In the genomic region with DNA sequence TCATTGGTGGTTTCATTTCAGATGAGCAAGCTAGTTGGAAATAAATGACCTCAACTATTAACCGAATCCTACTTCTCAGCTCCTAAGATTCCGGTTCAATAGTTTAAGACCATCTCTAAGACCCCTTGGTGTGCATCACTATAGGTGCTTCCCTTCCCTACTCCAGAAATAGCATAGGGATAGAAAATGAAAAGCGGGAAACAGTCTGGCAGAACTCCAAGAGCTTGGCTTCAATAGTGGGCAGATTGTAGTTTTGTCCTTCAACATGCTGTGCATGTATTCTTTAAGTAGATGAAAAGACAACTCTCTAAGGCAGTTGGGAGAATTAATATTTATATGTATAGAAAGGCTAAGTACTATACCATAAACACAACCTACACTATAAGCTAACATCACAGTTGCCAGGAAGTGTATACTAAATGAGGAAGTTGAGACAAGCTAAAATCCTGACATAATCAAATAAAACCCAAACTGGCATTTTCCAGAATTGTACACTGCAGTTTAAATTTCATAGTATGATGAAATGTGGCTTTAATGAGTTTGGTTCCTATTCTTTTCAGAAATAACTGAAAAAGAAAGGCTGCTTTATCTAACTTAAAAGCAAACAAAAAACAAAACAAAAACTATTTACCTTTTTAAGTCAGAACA, we compare ENCODE assay signal across 17 mouse cellular contexts. TPM values are rescaled to one million over a fixed set of nuclear protein-coding genes. Genes with fewer than 3 reads are reported as not detected.
DNase-seq lines count a peak whose midpoint lies in the region; ATAC-seq lines count a peak whose summit lies in the region.
"Had no signal": no experiment of that assay in that cellular context is flagged by ENCODE, and none has a peak within 500 bp of the region (broad histone marks: within the 10 kb centered on the region; RNA-seq: fewer than 3 reads in every experiment).

No protein-coding gene starts in this region.

- no peak for ATAC-seq in hindbrain, embryonic 14.5 days (ENCODE audit: low FRiP score)
- no peak for ATAC-seq in hindbrain, embryonic 11.5 days (ENCODE audit: low FRiP score)
- no peak for ATAC-seq in neural tube, embryonic 13.5 days (ENCODE audit: low read depth)
- ATAC-seq: forebrain, postnatal 0 days had no signal

- no peaks in the 10 kb centered on the region for H3K36me3 ChIP-seq in hindbrain, embryonic 14.5 days (replicated peaks; ENCODE audit: control insufficient read depth, insufficient read depth)
- H3K36me3 ChIP-seq in hindbrain, embryonic 11.5 days (ENCODE audit: control insufficient read depth, insufficient read depth, low read length), result no peaks in the 10 kb centered on the region
- peaks cover 3% of the 10 kb centered on the region; the same call in 1 of the 2 replicates for H3K36me3 ChIP-seq in neural tube, embryonic 13.5 days
- H3K36me3 ChIP-seq: midbrain, embryonic 12.5 days; neural tube, embryonic 15.5 days; stomach, embryonic 15.5 days had no signal

- 57% methylated on average over 3 of the region's 3 CpGs for WGBS in hindbrain, embryonic 14.5 days
- 94% methylated on average over 3 of the region's 3 CpGs for WGBS in hindbrain, embryonic 11.5 days
- WGBS in neural tube, embryonic 13.5 days, result 67% methylated on average over 3 of the region's 3 CpGs

- H3K4me2 ChIP-seq in hindbrain, embryonic 14.5 days (replicated peaks), result no peak overlapping the region
- H3K4me2 ChIP-seq in hindbrain, embryonic 11.5 days (replicated peaks; ENCODE audit: low read depth, low read length), result no peak overlapping the region
- H3K4me2 ChIP-seq in neural tube, embryonic 13.5 days, result 0 out of 2 replicates have a peak overlapping the region, but pooled peaks have one; percentile 1
- H3K4me2 ChIP-seq: embryonic facial prominence, embryonic 13.5 days; midbrain, embryonic 12.5 days; neural tube, embryonic 15.5 days; stomach, embryonic 15.5 days had no signal

- no peak overlapping the region for H3K27ac ChIP-seq in hindbrain, embryonic 14.5 days
- H3K27ac ChIP-seq in hindbrain, embryonic 11.5 days (ENCODE audit: low read depth, low read length), result no peak overlapping the region
- 0 out of 2 replicates have a peak overlapping the region, but pooled peaks have one; percentile 23 for H3K27ac ChIP-seq in neural tube, embryonic 13.5 days (replicated peaks)
- H3K27ac ChIP-seq: embryonic facial prominence, embryonic 13.5 days; hindbrain, embryonic 10.5 days; left cerebral cortex, adult 2 months; midbrain, embryonic 12.5 days; stomach, embryonic 15.5 days had no signal

- DNase-seq in cerebellum, adult 11 months, result peak; percentile 24
- no peak for DNase-seq in cerebellum, postnatal 4 days (ENCODE audit: low spot score in 2 of 2)
- DNase-seq in hindbrain, embryonic 14.5 days (ENCODE audit: low spot score), result peak; percentile 32
- DNase-seq in hindbrain, embryonic 11.5 days (ENCODE audit: low spot score), result no peak
- DNase-seq in neural tube, embryonic 10.5 days (ENCODE audit: extremely low spot score, low spot score), result no peak
- no peak for DNase-seq in right cerebral cortex, adult 2 months (ENCODE audit: low spot score in 2 of 2)
- no peak for DNase-seq in left cerebral cortex, adult 18-20 months (ENCODE audit: low spot score in 2 of 2)
- DNase-seq: forebrain, postnatal 0 days; kidney, postnatal 10 days; right cerebral cortex, postnatal 14 days had no signal

- peaks cover 19% of the 10 kb centered on the region for H3K4me1 ChIP-seq in hindbrain, embryonic 14.5 days (replicated peaks; ENCODE audit: control insufficient read depth, insufficient read depth, low read length)
- no peaks in the 10 kb centered on the region for H3K4me1 ChIP-seq in hindbrain, embryonic 11.5 days (replicated peaks; ENCODE audit: control insufficient read depth, insufficient read depth, low read length)
- peaks cover 33% of the 10 kb centered on the region for H3K4me1 ChIP-seq in neural tube, embryonic 13.5 days (replicated peaks)

- no peaks in the 10 kb centered on the region for H3K27me3 ChIP-seq in hindbrain, embryonic 14.5 days (ENCODE audit: control insufficient read depth, insufficient read depth, low read length)
- no peaks in the 10 kb centered on the region for H3K27me3 ChIP-seq in hindbrain, embryonic 11.5 days (ENCODE audit: control insufficient read depth, insufficient read depth, low read length)
- H3K27me3 ChIP-seq in neural tube, embryonic 13.5 days, result no peaks in the 10 kb centered on the region
- H3K27me3 ChIP-seq: embryonic facial prominence, embryonic 13.5 days; midbrain, embryonic 12.5 days; neural tube, embryonic 15.5 days; stomach, embryonic 15.5 days had no signal

- no peak overlapping the region for H3K4me3 ChIP-seq in hindbrain, embryonic 14.5 days (replicated peaks; ENCODE audit: low read length)
- H3K4me3 ChIP-seq in hindbrain, embryonic 11.5 days (ENCODE audit: low read depth, low read length), result no peak overlapping the region
- no peak overlapping the region for H3K4me3 ChIP-seq in neural tube, embryonic 13.5 days
- H3K4me3 ChIP-seq: embryonic facial prominence, embryonic 13.5 days; hindbrain, embryonic 10.5 days; left cerebral cortex, adult 2 months; midbrain, embryonic 12.5 days; neural tube, embryonic 15.5 days; stomach, embryonic 15.5 days had no signal

- no peaks in the 10 kb centered on the region for H3K9me3 ChIP-seq in hindbrain, embryonic 14.5 days (ENCODE audit: control insufficient read depth, low read length)
- no peaks in the 10 kb centered on the region for H3K9me3 ChIP-seq in hindbrain, embryonic 11.5 days (ENCODE audit: control insufficient read depth, low read length)
- no peaks in the 10 kb centered on the region for H3K9me3 ChIP-seq in neural tube, embryonic 13.5 days
- H3K9me3 ChIP-seq: embryonic facial prominence, embryonic 13.5 days; hindbrain, embryonic 10.5 days; midbrain, embryonic 12.5 days; neural tube, embryonic 15.5 days; stomach, embryonic 15.5 days had no signal

- H3K9ac ChIP-seq in hindbrain, embryonic 14.5 days, result no peak overlapping the region
- no peak overlapping the region for H3K9ac ChIP-seq in hindbrain, embryonic 11.5 days (ENCODE audit: low read depth, low read length)
- H3K9ac ChIP-seq in neural tube, embryonic 13.5 days, result no peak overlapping the region
- H3K9ac ChIP-seq: embryonic facial prominence, embryonic 13.5 days; forebrain, postnatal 0 days; midbrain, embryonic 12.5 days; neural tube, embryonic 15.5 days; stomach, embryonic 15.5 days had no signal

RNA-seq across cellular contexts. Expression of a gene that starts 7.5 kb away (rescaled TPM):
- polyA plus RNA-seq in hindbrain, embryonic 14.5 days (2014; fragmentation: Nextera tagmentation; extraction: Ambion mirVana), result 226 and 247 TPM in 2 replicates
- polyA plus RNA-seq in hindbrain, embryonic 11.5 days (2014; fragmentation: Nextera tagmentation; extraction: Ambion mirVana), result 173 and 188 TPM in 2 replicates
- 140 and 158 TPM in 2 replicates for polyA plus RNA-seq in neural tube, embryonic 13.5 days (2015; fragmentation: Nextera tagmentation; extraction: Ambion mirVana)
- 100 to 1,000 TPM; 534 to 538 TPM for total RNA-seq in left cerebral cortex, adult 18-20 months (2021)

RNA-seq across cellular contexts. Expression of a gene that starts 57.6 kb away (rescaled TPM):
- 22.3 and 24.0 TPM in 2 replicates for polyA plus RNA-seq in hindbrain, embryonic 14.5 days (2014; fragmentation: Nextera tagmentation; extraction: Ambion mirVana)
- 52.6 and 52.7 TPM in 2 replicates for polyA plus RNA-seq in hindbrain, embryonic 11.5 days (2014; fragmentation: Nextera tagmentation; extraction: Ambion mirVana)
- 24.2 and 27.8 TPM in 2 replicates for polyA plus RNA-seq in neural tube, embryonic 13.5 days (2015; fragmentation: Nextera tagmentation; extraction: Ambion mirVana)
- 10 to 100 TPM; 22.8 to 22.9 TPM for total RNA-seq in left cerebral cortex, adult 18-20 months (2021)

Comparison
In these comparisons a context has a peak if more than half of its experiments do, and no peak if none do; other contexts are left out.
1. DNase-seq: peak in cerebellum, adult 11 months (single experiment) and hindbrain, embryonic 14.5 days (single experiment); none in cerebellum, postnatal 4 days (0 of 2), hindbrain, embryonic 11.5 days (single experiment), neural tube, embryonic 10.5 days (single experiment), right cerebral cortex, adult 2 months (0 of 2) and left cerebral cortex, adult 18-20 months (0 of 2).